Mouse (Mus musculus) small intestine, adult 2 months (tissue): ENCODE measurements around the gene Rsbn1l. TPM values are rescaled to one million over a fixed set of nuclear protein-coding genes. Genes with fewer than 3 reads are reported as not detected.

Source experiments
- H3K27ac ChIP-seq: fragments of 200-500 bp; 2 replicates; pipeline ENCODE4 v1.5.1; 2012; ENCODE audit warnings: low read depth, low read length, control low read depth, inconsistent platforms; ENCODE audit not compliant: insufficient read depth
- H3K27me3 ChIP-seq: fragments of 200-500 bp; 2 replicates; pipeline ENCODE4 v1.6.1; 2012; ENCODE audit warnings: mild to moderate bottlenecking, moderate library complexity, low read length, inconsistent platforms; ENCODE audit not compliant: control insufficient read depth, insufficient read depth
- H3K36me3 ChIP-seq: fragments of 200-500 bp; 2 replicates; pipeline ENCODE4 v1.6.1; 2012; ENCODE audit warnings: mild to moderate bottlenecking, low read length, control low read depth, inconsistent platforms; ENCODE audit not compliant: control insufficient read depth, insufficient read depth
- H3K4me1 ChIP-seq: fragments of 200-500 bp; 2 replicates; pipeline ENCODE4 v1.6.1; 2012; ENCODE audit warnings: low read length, inconsistent platforms, mixed read lengths; ENCODE audit not compliant: control insufficient read depth, insufficient read depth, insufficient read length
- H3K4me3 ChIP-seq: fragments of 200-500 bp; 2 replicates; pipeline ENCODE4 v1.5.1; 2012; ENCODE audit warnings: low read depth, mild to moderate bottlenecking, control low read depth, inconsistent platforms, low read length, moderate library complexity
- CTCF ChIP-seq: fragments of 200-500 bp; IDR thresholded peaks from 2 replicates; pipeline ENCODE4 v1.5.1; 2012; ENCODE audit warnings: low read depth, mild to moderate bottlenecking, control low read depth, inconsistent platforms, low read length, moderate library complexity, mixed read lengths; ENCODE audit not compliant: insufficient replicate concordance, insufficient read length; ENCODE audit errors: extremely low read depth
- POLR2A ChIP-seq: fragments of 200-500 bp; IDR thresholded peaks from 2 replicates; pipeline ENCODE4 v1.6.1; 2012; ENCODE audit warnings: low read depth, mild to moderate bottlenecking, control low read depth, inconsistent platforms, low read length, moderate library complexity
- WGBS: fragments of 180-500 bp; shearing (Covaris S2); methylation state at CpG from one replicate; pipeline ENCODE4 v1.1.7; 2018; 5-methylcytosine and 5-hydroxymethylcytosine counted together
- polyA plus RNA-seq: library from polyadenylated mRNA; depleted of rRNA; stranded (reverse); fragments of >200 nt; gene quantifications from 2 replicates; pipeline ENCODE4 v1.2.3, GENCODE M21; 2012

Rsbn1l gene
- polyA plus RNA-seq, 1 experiment, result 3.4 TPM

DNA sequence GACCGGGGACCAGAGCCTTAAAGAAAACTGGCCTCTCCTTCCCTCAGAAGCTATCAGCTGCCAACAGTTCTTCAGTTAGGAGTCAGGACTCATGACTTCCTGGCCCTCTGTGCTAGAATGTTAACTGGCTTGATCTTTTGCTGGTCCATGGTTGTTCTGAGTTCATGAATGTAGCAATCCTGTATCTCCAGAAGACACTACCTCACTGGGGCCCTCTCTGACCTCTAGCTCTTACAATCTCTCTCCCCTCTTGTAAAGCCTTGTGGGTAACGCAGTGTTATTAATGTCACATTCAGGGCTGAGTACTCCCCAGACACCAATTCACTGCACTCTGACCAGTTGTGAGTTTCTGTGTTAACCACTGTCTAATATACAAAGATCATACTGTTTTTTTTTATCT, 51.6 kb downstream of the Rsbn1l start:
- Histone ChIP-seq H3K4me1 (no peaks in the 10 kb centered on the region), H3K27me3 (no peaks in the 10 kb centered on the region), H3K27ac (no peak overlapping the region), H3K36me3 (peaks cover 41% of the 10 kb centered on the region), H3K4me3 (no peak overlapping the region)
- TF ChIP-seq CTCF (no peak), POLR2A (no peak)
- 90% methylated on average over 2 of the region's 2 CpGs for WGBS

DNA sequence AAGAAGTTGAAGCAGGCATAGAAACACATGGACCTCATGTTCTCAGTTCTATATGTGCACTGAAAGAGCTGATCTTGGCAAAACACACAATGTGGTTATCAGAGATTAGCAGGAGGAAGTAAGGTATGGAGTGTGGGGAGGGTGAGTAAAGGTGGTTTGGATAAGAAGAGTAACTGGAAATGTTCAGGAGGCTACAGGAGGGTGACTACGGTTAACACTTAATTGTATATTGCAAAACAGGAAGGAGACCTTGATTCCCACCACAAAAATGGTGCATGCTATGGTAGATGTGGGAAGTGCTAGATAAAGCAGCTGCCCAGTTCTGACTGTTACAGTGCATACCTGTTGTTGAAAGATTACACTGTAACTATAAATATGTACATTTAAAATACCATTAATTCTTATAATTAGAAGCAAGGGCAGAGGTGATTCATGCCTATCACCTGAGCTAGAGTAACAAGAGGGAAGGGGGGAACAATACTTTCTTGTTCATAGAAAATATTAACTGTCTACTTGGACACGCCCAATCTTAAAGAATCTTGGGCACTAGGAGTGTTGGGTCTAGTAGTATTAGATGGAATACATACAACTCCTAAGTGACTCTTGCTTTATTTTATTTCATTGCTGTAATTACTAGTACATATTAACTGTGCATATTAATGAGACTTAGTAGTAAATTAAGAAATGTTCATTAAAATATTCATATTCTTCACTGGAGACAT, 58.6 kb downstream of the Rsbn1l start:
- H3K4me3 ChIP-seq, result no peak overlapping the region
- TF ChIP-seq POLR2A (no peak), CTCF (no peak)
- H3K27me3 ChIP-seq, result no peaks in the 10 kb centered on the region
- peaks cover 43% of the 10 kb centered on the region for H3K36me3 ChIP-seq
- WGBS, result 66% methylated on average over 2 of the region's 2 CpGs
- no peaks in the 10 kb centered on the region for H3K4me1 ChIP-seq
- no peak overlapping the region for H3K27ac ChIP-seq

DNA sequence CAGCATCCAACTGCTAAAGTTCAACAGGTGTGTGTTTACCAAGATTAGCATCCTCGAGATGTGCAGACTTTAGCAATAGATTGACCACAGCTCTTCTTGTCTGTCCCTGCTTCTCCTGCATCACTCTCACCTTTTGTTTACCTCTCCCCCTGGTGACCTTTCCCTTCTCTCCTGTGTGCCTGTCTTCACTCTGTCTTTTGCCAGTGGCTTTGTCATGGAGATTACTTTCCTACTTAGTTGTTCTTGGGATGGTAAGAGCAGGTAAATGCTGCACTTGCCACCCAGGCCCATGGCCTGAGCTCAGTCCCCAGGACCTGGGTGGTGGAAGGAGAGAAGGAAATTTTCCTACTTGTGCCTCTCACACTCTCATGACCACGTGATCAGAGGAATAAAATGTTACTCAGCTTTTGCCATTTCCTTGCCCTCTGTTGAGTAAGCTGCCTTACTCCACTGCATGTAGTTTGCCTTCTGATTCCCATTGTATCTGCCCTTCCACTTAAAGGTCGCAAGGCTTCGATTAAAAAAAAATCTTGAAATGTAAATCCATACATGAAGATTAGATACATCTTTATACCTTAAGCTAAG, 72.1 kb downstream of the Rsbn1l start:
- no peak overlapping the region for H3K4me3 ChIP-seq
- no peaks in the 10 kb centered on the region; the same call in none of the 2 replicates for H3K36me3 ChIP-seq
- TF ChIP-seq POLR2A (no peak), CTCF (no peak)
- no peak overlapping the region for H3K27ac ChIP-seq
- peaks cover 4% of the 10 kb centered on the region; the same call in 1 of the 2 replicates for H3K4me1 ChIP-seq
- H3K27me3 ChIP-seq, result no peaks in the 10 kb centered on the region
- WGBS, result 58% methylated on average over 4 of the region's 4 CpGs

DNA sequence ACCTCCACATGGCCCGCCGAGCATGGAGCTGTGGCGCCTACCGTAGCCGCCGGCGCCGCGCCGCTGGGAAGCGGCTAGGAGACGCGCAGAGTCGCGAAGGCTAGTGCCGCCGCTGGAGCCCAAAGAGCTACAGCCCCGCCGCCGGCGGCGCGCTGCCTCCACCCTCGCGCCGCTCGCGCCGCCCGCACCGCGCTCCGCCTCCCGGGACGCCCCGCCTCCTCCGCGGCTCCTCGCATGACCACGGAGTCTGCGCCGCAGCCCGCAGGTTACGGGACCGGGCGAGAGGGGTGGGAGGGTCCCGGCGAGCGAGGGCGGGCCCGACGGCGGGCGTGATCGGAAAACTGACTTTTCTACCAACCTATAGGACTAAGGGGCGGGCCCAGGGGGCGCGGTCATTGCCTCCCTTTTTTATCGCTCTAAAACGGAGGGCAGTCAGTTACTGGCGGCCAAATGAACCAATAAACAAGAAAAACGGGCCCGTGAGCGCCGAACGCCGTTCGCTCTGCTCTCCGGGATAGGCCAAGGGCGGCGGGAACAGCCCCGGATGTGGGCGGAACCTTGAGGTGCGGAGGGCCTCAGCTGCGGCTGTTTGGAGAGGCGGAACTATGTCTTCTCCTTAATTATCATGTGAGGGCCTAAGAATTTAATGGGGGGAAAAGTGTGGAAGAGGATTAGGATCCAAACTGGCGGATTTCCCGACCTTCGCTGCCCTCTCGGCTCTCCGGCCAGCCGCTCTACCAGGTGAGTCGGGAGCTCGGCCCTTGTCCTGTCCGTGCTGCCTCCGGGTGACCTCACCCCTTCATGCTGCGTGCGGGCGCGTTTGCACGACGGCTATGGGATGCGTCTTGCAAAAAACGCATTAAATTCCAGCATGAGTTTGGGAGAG, 74.0 kb downstream of the Rsbn1l start, which contains the start of the genes Phtf2 and Tmem60:
Phtf2 (minus strand) TSS at position 210 of the 886 bp plus-strand sequence.
Tmem60 (plus strand) TSS at position 277 of the 886 bp plus-strand sequence.
- Histone ChIP-seq H3K27me3 (no peaks in the 10 kb centered on the region), H3K27ac (peak within 1 kb of the TSS; percentile 78), H3K4me3 (peak within 1 kb of the TSS; percentile 95), H3K4me1 (peaks cover 4% of the 10 kb centered on the region; the same call in 1 of the 2 replicates), H3K36me3 (no peaks in the 10 kb centered on the region; the same call in none of the 2 replicates)
- under 1% methylated on average over 93 of the region's 94 CpGs for WGBS
- TF ChIP-seq CTCF (peak; percentile 14; the same call in 1 of the 2 replicates), POLR2A (peak; percentile 96)

DNA sequence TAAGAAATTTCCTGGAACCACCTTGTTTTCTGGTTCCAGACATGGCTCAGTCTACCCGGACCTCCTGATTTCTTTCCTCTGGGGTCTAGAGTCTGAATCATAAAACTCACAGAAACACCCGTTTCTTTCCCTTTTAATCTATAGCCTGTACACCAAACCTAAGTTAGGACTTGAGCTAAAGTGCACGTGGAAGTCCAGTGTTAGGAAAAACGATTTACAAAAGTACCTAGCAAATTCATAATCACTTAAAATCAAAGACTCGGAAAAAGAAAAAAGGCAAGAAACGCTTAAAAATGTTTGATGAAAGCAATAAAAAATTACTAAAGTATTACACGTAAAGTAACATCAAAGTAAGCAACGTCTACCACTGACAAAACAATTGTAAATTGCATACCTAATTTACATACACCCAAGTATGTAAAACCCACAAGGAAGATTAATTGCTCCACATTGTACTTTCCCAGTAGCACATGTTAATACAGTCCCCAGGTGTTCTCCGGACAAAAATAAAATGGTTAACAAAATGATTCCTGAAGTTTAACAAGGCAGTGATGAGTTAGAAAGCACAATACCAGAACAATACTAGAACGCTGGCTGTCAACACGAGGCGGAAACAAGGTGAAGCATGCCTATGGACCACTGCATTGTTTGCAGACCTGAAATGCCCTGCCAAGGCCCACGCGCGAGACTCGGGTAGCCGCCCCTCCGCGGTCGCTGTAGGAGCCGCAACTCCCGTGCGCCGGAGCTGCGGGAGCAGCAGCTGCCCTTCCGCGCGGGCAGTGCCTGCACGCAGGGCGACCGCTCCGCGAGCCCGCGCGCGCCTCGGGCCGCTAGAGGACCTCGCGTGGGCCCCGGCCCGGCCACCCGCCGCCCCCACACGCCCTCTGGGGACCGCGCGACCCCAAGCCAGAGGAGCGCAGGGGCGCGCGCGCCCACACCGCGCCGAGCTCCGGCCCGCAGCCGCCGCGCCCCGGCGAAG, 75.1 kb downstream of the Rsbn1l start:
- Histone ChIP-seq H3K4me3 (peak overlapping the region; percentile 95), H3K27ac (peak overlapping the region; percentile 6; the same call in 1 of the 2 replicates), H3K27me3 (no peaks in the 10 kb centered on the region), H3K36me3 (no peaks in the 10 kb centered on the region; the same call in 1 of the 2 replicates), H3K4me1 (peaks cover 4% of the 10 kb centered on the region; the same call in 1 of the 2 replicates)
- 2% methylated on average over 44 of the region's 64 CpGs for WGBS
- no peak for TF ChIP-seq CTCF
- no peak for TF ChIP-seq POLR2A

DNA sequence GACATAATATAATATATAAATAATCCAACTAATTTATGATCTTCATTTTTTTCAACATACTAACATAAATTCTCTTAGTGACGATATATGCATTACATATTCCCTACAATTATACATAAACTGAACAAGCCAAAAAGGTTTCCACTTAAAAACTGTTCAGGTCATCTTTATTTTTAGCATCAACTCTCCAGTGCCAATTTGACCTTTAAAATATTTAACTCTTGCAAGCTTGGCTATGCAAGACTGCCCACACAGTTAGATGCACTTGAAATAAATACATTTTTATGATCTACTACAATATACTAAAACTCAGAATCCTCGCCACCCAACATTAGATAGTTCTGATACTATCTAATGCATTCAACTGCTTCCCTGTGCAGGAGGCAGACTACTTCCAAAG, 75.8 kb downstream of the Rsbn1l start:
- TF ChIP-seq POLR2A (no peak), CTCF (no peak)
- H3K27ac ChIP-seq, result no peak overlapping the region
- H3K27me3 ChIP-seq, result no peaks in the 10 kb centered on the region
- H3K36me3 ChIP-seq, result no peaks in the 10 kb centered on the region; the same call in 1 of the 2 replicates
- WGBS, result 79% methylated on average over 2 of the region's 2 CpGs
- no peak overlapping the region for H3K4me3 ChIP-seq
- peaks cover 4% of the 10 kb centered on the region; the same call in 1 of the 2 replicates for H3K4me1 ChIP-seq
